Mouse (Mus musculus): Measurements from ENCODE around the gene Cyp2ab1.

Cyp2ab1 gene

GRCm38 (mm10) chr16:20265089-20265488, 60.1 kb downstream of the Cyp2ab1 start:
- DNase-seq: no peak

All from right cerebral cortex, adult 18-20 months (tissue).